Mouse (Mus musculus): ENCODE data around the gene Tnni1. TPM values are rescaled to one million over a fixed set of nuclear protein-coding genes. Genes with fewer than 3 reads are reported as not detected.

Tnni1 gene
- polyA plus RNA-seq, 1 experiment from 2014 or later: 36.1 TPM

- 85% methylated on average over 6 of the region's 6 CpGs for WGBS
- Histone ChIP-seq H3K4me1 (peaks cover 10% of the 10 kb centered on the region; the same call in 1 of the 2 replicates), H3K4me3 (replicated peaks) (no peak overlapping the region), H3K9ac (no peak overlapping the region), H3K9me3 (replicated peaks) (no peaks in the 10 kb centered on the region), H3K27ac (no peak overlapping the region), H3K4me2 (no peak overlapping the region), H3K27me3 (no peaks in the 10 kb centered on the region), H3K36me3 (no peaks in the 10 kb centered on the region)
- ATAC-seq (replicated peaks; ENCODE audit: low FRiP score): no peak
Measured at GRCm38 (mm10) chr1:135854591-135855343, 75.5 kb downstream of the Tnni1 start.

GRCm38 (mm10) chr1:135855344-135855687 is 76.1 kb downstream of the Tnni1 start:
- H3K4me2 ChIP-seq: no peak overlapping the region
- H3K36me3 ChIP-seq: no peaks in the 10 kb centered on the region
- no peak overlapping the region for H3K27ac ChIP-seq
- WGBS: 93% methylated on average over 1 of the region's 1 CpGs
- H3K9me3 ChIP-seq (replicated peaks): no peaks in the 10 kb centered on the region
- peaks cover 10% of the 10 kb centered on the region; the same call in 1 of the 2 replicates for H3K4me1 ChIP-seq
- no peaks in the 10 kb centered on the region for H3K27me3 ChIP-seq
- H3K9ac ChIP-seq: no peak overlapping the region
- ATAC-seq (replicated peaks; ENCODE audit: low FRiP score): no peak
- no peak overlapping the region for H3K4me3 ChIP-seq (replicated peaks)

- no peak for ATAC-seq (replicated peaks; ENCODE audit: low FRiP score)
- no peak overlapping the region for H3K4me2 ChIP-seq
- WGBS: 56% methylated on average over 4 of the region's 4 CpGs
Measured at GRCm38 (mm10) chr1:135856070-135856469, 76.8 kb downstream of the Tnni1 start.

GRCm38 (mm10) chr1:135857137-135857775 is 78.0 kb downstream of the Tnni1 start:
- Histone ChIP-seq H3K36me3 (no peaks in the 10 kb centered on the region), H3K9me3 (replicated peaks) (no peaks in the 10 kb centered on the region), H3K27me3 (no peaks in the 10 kb centered on the region), H3K4me3 (replicated peaks) (no peak overlapping the region), H3K4me1 (peaks cover 9% of the 10 kb centered on the region; the same call in 1 of the 2 replicates), H3K9ac (no peak overlapping the region), H3K27ac (no peak overlapping the region), H3K4me2 (no peak overlapping the region)
- WGBS: 51% methylated on average over 11 of the region's 11 CpGs
- ATAC-seq (replicated peaks; ENCODE audit: low FRiP score): no peak

More at GRCm38 (mm10) chr1:135856070-135856469, 76.8 kb downstream of the Tnni1 start:
- Histone ChIP-seq H3K9ac (no peak overlapping the region), H3K4me1 (peaks cover 10% of the 10 kb centered on the region; the same call in 1 of the 2 replicates), H3K9me3 (replicated peaks) (no peaks in the 10 kb centered on the region), H3K36me3 (no peaks in the 10 kb centered on the region), H3K27ac (no peak overlapping the region), H3K27me3 (no peaks in the 10 kb centered on the region), H3K4me3 (replicated peaks) (no peak overlapping the region)

GRCm38 (mm10) chr1:135858533-135858932 is 79.3 kb downstream of the Tnni1 start:
- 0 out of 2 replicates have a peak, but pooled peaks cover 6% of the 10 kb centered on the region for H3K4me1 ChIP-seq
- no peak overlapping the region for H3K9ac ChIP-seq
- H3K27ac ChIP-seq: no peak overlapping the region
- no peak overlapping the region for H3K4me3 ChIP-seq (replicated peaks)
- no peaks in the 10 kb centered on the region for H3K27me3 ChIP-seq
- no peaks in the 10 kb centered on the region for H3K9me3 ChIP-seq (replicated peaks)
- H3K4me2 ChIP-seq: no peak overlapping the region
- WGBS: 92% methylated on average over 7 of the region's 7 CpGs
- ATAC-seq (replicated peaks; ENCODE audit: low FRiP score): no peak
- no peaks in the 10 kb centered on the region for H3K36me3 ChIP-seq

Other genes with a start within 250 kb of the Tnni1 start
- gene Nav1, start 172.1 kb upstream of the Tnni1 start, polyA plus RNA-seq (2015; fragmentation: Nextera tagmentation; extraction: Ambion mirVana): 16.4 and 16.6 TPM in 2 replicates
- 119 and 137 TPM in 2 replicates for gene Csrp1, start 59.4 kb upstream of the Tnni1 start, polyA plus RNA-seq (2015; fragmentation: Nextera tagmentation; extraction: Ambion mirVana)
- gene Phlda3, start 13.3 kb upstream of the Tnni1 start, polyA plus RNA-seq (2015; fragmentation: Nextera tagmentation; extraction: Ambion mirVana): 79.5 and 86.2 TPM in 2 replicates
- gene Lad1, start 39.2 kb downstream of the Tnni1 start, polyA plus RNA-seq (2015; fragmentation: Nextera tagmentation; extraction: Ambion mirVana): 21.7 and 22.1 TPM in 2 replicates
- 22.2 and 39.9 TPM in 2 replicates for gene Tnnt2, start 56.9 kb downstream of the Tnni1 start, polyA plus RNA-seq (2015; fragmentation: Nextera tagmentation; extraction: Ambion mirVana)
- 0.35 and 0.57 TPM in 2 replicates for gene Pkp1, start 139.8 kb downstream of the Tnni1 start, polyA plus RNA-seq (2015; fragmentation: Nextera tagmentation; extraction: Ambion mirVana)
- gene Igfn1, start 226.9 kb downstream of the Tnni1 start, polyA plus RNA-seq (2015; fragmentation: Nextera tagmentation; extraction: Ambion mirVana): 0.12 and 0.14 TPM in 2 replicates
- 206 and 224 TPM in 2 replicates for gene Tmem9, start 228.7 kb downstream of the Tnni1 start, polyA plus RNA-seq (2015; fragmentation: Nextera tagmentation; extraction: Ambion mirVana)

Measured in kidney, embryonic 15.5 days (tissue).